Mouse (Mus musculus): ENCODE results near the gene Anp32a. TPM values are rescaled to one million over a fixed set of nuclear protein-coding genes. Genes with fewer than 3 reads are reported as not detected.

The Anp32a gene
- polyA plus RNA-seq, 1 experiment from 2014 or later = 176 TPM

- no peaks in the 10 kb centered on the region for H3K9me3 ChIP-seq (replicated peaks)
- peak overlapping the region; percentile 67 for H3K4me2 ChIP-seq
- H3K36me3 ChIP-seq = no peaks in the 10 kb centered on the region
- WGBS = 2% methylated on average over 48 of the region's 48 CpGs
- H3K9ac ChIP-seq = peak overlapping the region; percentile 95
- peaks cover 31% of the 10 kb centered on the region for H3K4me1 ChIP-seq (replicated peaks)
- ATAC-seq (replicated peaks; ENCODE audit: insufficient number of reproducible peaks, insufficient read depth, low FRiP score, low read depth) = peak; percentile 12
- peak overlapping the region; percentile 100 for H3K27ac ChIP-seq
- H3K4me3 ChIP-seq = peak overlapping the region; percentile 86
- H3K27me3 ChIP-seq = no peaks in the 10 kb centered on the region
Observed at GRCm38 (mm10) chr9:62340301-62341122, 581 bp upstream of the Anp32a start.

GRCm38 (mm10) chr9:62341701-62342440 is 778 bp downstream of the Anp32a start:
- Histone ChIP-seq H3K9ac (peak overlapping the region; percentile 95), H3K27me3 (no peaks in the 10 kb centered on the region), H3K4me1 (replicated peaks) (peaks cover 43% of the 10 kb centered on the region), H3K27ac (peak overlapping the region; percentile 100), H3K4me2 (peak overlapping the region; percentile 67), H3K36me3 (no peaks in the 10 kb centered on the region), H3K4me3 (peak overlapping the region; percentile 86), H3K9me3 (replicated peaks) (no peaks in the 10 kb centered on the region)
- under 1% methylated on average over 53 of the region's 54 CpGs for WGBS
- ATAC-seq (replicated peaks; ENCODE audit: insufficient number of reproducible peaks, insufficient read depth, low FRiP score, low read depth) = no peak

GRCm38 (mm10) chr9:62342441-62343191 is 1.5 kb downstream of the Anp32a start:
- peak overlapping the region; percentile 86 for H3K4me3 ChIP-seq
- no peaks in the 10 kb centered on the region for H3K36me3 ChIP-seq
- peak overlapping the region; percentile 67 for H3K4me2 ChIP-seq
- ATAC-seq (replicated peaks; ENCODE audit: insufficient number of reproducible peaks, insufficient read depth, low FRiP score, low read depth) = no peak
- WGBS = under 1% methylated on average over 48 of the region's 48 CpGs
- peaks cover 47% of the 10 kb centered on the region for H3K4me1 ChIP-seq (replicated peaks)
- no peaks in the 10 kb centered on the region for H3K27me3 ChIP-seq
- peak overlapping the region; percentile 100 for H3K27ac ChIP-seq
- peak overlapping the region; percentile 95 for H3K9ac ChIP-seq
- no peaks in the 10 kb centered on the region for H3K9me3 ChIP-seq (replicated peaks)

GRCm38 (mm10) chr9:62343192-62343903 is 2.3 kb downstream of the Anp32a start:
- under 1% methylated on average over 53 of the region's 56 CpGs for WGBS

GRCm38 (mm10) chr9:62343904-62344491 is 2.9 kb downstream of the Anp32a start:
- Histone ChIP-seq H3K27ac (peak overlapping the region; percentile 100), H3K4me1 (replicated peaks) (peaks cover 48% of the 10 kb centered on the region), H3K27me3 (no peaks in the 10 kb centered on the region), H3K9ac (peak overlapping the region; percentile 95), H3K4me3 (peak overlapping the region; percentile 86), H3K9me3 (replicated peaks) (no peaks in the 10 kb centered on the region), H3K4me2 (peak overlapping the region; percentile 67), H3K36me3 (no peaks in the 10 kb centered on the region)
- ATAC-seq (replicated peaks; ENCODE audit: insufficient number of reproducible peaks, insufficient read depth, low FRiP score, low read depth) = 0 out of 2 replicates have a peak, but pooled peaks have one; percentile 25
- under 1% methylated on average over 52 of the region's 52 CpGs for WGBS

More at GRCm38 (mm10) chr9:62343192-62343903, 2.3 kb downstream of the Anp32a start:
- peak overlapping the region; percentile 67 for H3K4me2 ChIP-seq
- H3K27ac ChIP-seq = peak overlapping the region; percentile 100
- no peaks in the 10 kb centered on the region for H3K36me3 ChIP-seq
- H3K4me3 ChIP-seq = peak overlapping the region; percentile 86
- peaks cover 48% of the 10 kb centered on the region for H3K4me1 ChIP-seq (replicated peaks)
- no peaks in the 10 kb centered on the region for H3K9me3 ChIP-seq (replicated peaks)
- H3K9ac ChIP-seq = peak overlapping the region; percentile 95
- no peaks in the 10 kb centered on the region for H3K27me3 ChIP-seq
- ATAC-seq (replicated peaks; ENCODE audit: insufficient number of reproducible peaks, insufficient read depth, low FRiP score, low read depth) = peak; percentile 28

- WGBS = under 1% methylated on average over 26 of the region's 26 CpGs
- H3K9me3 ChIP-seq (replicated peaks) = no peaks in the 10 kb centered on the region
- H3K27ac ChIP-seq = peak overlapping the region; percentile 100
- peak overlapping the region; percentile 67 for H3K4me2 ChIP-seq
- no peaks in the 10 kb centered on the region for H3K27me3 ChIP-seq
- H3K4me1 ChIP-seq (replicated peaks) = peaks cover 51% of the 10 kb centered on the region
- no peaks in the 10 kb centered on the region for H3K36me3 ChIP-seq
- H3K4me3 ChIP-seq = peak overlapping the region; percentile 86
- peak; percentile 23 for ATAC-seq (replicated peaks; ENCODE audit: insufficient number of reproducible peaks, insufficient read depth, low FRiP score, low read depth)
- H3K9ac ChIP-seq = peak overlapping the region; percentile 95
Observed at GRCm38 (mm10) chr9:62344545-62344944, 3.5 kb downstream of the Anp32a start.

GRCm38 (mm10) chr9:62345081-62345481 is 4.0 kb downstream of the Anp32a start:
- Histone ChIP-seq H3K4me2 (peak overlapping the region; percentile 67), H3K27ac (peak overlapping the region; percentile 100), H3K27me3 (no peaks in the 10 kb centered on the region), H3K4me1 (replicated peaks) (peaks cover 55% of the 10 kb centered on the region), H3K4me3 (peak overlapping the region; percentile 86), H3K9me3 (replicated peaks) (no peaks in the 10 kb centered on the region), H3K36me3 (no peaks in the 10 kb centered on the region), H3K9ac (peak overlapping the region; percentile 95)
- no peak for ATAC-seq (replicated peaks; ENCODE audit: insufficient number of reproducible peaks, insufficient read depth, low FRiP score, low read depth)
- WGBS = 9% methylated on average over 11 of the region's 11 CpGs

GRCm38 (mm10) chr9:62345633-62346387 is 4.7 kb downstream of the Anp32a start:
- Histone ChIP-seq H3K27me3 (no peaks in the 10 kb centered on the region), H3K9ac (peak overlapping the region; percentile 95), H3K9me3 (replicated peaks) (no peaks in the 10 kb centered on the region), H3K4me1 (replicated peaks) (peaks cover 58% of the 10 kb centered on the region), H3K27ac (peak overlapping the region; percentile 100), H3K4me3 (peak overlapping the region; percentile 86), H3K4me2 (peak overlapping the region; percentile 67), H3K36me3 (no peaks in the 10 kb centered on the region)
- 47% methylated on average over 9 of the region's 9 CpGs for WGBS
- ATAC-seq (replicated peaks; ENCODE audit: insufficient number of reproducible peaks, insufficient read depth, low FRiP score, low read depth) = no peak

GRCm38 (mm10) chr9:62346388-62346679 is 5.2 kb downstream of the Anp32a start:
- Histone ChIP-seq H3K4me2 (peak overlapping the region; percentile 67; the same call in 1 of the 2 replicates), H3K9ac (peak overlapping the region; percentile 95), H3K4me3 (0 out of 2 replicates have a peak overlapping the region, but pooled peaks have one; percentile 86)

GRCm38 (mm10) chr9:62347201-62347600 is 6.1 kb downstream of the Anp32a start:
- Histone ChIP-seq H3K27ac (peak overlapping the region; percentile 50), H3K4me1 (replicated peaks) (peaks cover 70% of the 10 kb centered on the region), H3K9ac (peak overlapping the region; percentile 11; the same call in 1 of the 2 replicates), H3K36me3 (no peaks in the 10 kb centered on the region), H3K27me3 (no peaks in the 10 kb centered on the region), H3K4me3 (no peak overlapping the region), H3K4me2 (no peak overlapping the region), H3K9me3 (replicated peaks) (no peaks in the 10 kb centered on the region)
- WGBS = 39% methylated on average over 5 of the region's 5 CpGs
- no peak for ATAC-seq (replicated peaks; ENCODE audit: insufficient number of reproducible peaks, insufficient read depth, low FRiP score, low read depth)

More at GRCm38 (mm10) chr9:62346388-62346679, 5.2 kb downstream of the Anp32a start:
- Histone ChIP-seq H3K27ac (peak overlapping the region; percentile 100), H3K4me1 (replicated peaks) (peaks cover 62% of the 10 kb centered on the region), H3K27me3 (no peaks in the 10 kb centered on the region), H3K36me3 (no peaks in the 10 kb centered on the region), H3K9me3 (replicated peaks) (no peaks in the 10 kb centered on the region)
- no peak for ATAC-seq (replicated peaks; ENCODE audit: insufficient number of reproducible peaks, insufficient read depth, low FRiP score, low read depth)
- 68% methylated on average over 6 of the region's 6 CpGs for WGBS
